Mouse (Mus musculus): ENCODE results near the gene Pacsin1.

The Pacsin1 gene

DNA sequence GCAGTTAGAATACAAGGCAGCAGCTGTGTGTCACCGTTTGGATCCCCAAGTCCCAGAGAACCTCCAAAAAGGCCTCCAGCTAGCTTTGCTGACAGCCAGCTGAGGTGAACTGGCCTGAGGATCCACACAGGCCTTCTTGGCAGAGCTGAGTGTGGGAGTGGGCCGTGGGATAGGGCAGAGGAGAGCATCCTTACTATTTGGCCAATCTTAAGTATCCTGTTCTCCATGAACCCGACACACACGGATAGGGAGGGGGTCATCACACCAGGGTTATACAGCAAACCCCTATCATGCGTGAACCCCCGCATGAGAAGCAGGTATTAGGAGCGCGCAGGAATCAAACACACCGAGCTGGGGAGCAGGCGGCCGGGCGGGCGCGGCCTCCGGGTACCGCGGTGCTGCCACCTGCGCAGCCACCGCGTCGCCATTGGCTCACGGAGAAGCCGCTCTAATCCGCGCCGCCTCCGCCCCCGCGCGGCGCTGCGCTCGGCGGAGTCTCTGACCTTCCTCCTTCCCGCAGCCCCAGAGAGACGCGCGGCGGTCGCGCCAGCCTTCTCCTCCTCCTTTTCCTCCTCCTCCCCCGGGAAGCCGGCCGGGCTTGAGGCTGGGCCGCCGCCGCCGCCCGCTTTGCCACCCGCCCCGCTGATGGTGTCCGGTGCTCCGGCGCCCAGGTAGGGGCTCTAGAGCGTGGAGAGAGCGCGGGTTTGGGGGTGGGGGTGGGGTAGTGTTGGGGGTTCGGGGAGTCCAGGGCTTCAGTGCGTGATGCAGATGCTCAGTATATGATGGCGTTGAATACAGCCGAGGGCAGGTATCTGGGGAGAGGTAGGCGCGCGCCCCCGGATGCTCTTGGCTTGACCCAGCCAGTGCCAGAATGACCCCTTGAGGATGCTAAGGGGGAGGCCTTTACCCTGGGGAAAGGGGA lies at the start of gene Pacsin1:
Pacsin1 (plus strand) TSS at position 421 of the 922 bp plus-strand sequence.
- peak in 1 of 2 experiments; percentile 22 for DNase-seq (ENCODE audit: low spot score in 2 of 2)

DNA sequence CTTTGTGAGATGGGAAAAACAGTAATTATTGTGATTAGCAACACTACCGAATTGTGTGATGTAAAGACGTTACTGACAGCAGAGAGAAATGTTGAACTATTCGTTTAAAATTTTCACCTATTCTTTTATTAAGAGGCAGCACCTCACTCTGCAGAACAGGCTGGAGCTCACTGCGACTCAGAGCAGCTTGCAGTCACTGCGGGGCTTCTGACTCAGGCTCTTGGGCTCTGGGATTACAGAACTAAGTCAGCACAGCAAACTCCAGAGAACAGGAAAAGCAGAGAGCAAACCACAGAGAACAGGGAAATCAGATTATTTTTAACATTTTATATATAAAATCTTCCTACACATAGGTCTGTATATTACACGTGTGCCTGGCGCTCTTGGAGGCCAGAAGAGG lies 45.7 kb upstream of the Pacsin1 start:
- DNase-seq (ENCODE audit: low spot score in 2 of 2): no peak

DNA sequence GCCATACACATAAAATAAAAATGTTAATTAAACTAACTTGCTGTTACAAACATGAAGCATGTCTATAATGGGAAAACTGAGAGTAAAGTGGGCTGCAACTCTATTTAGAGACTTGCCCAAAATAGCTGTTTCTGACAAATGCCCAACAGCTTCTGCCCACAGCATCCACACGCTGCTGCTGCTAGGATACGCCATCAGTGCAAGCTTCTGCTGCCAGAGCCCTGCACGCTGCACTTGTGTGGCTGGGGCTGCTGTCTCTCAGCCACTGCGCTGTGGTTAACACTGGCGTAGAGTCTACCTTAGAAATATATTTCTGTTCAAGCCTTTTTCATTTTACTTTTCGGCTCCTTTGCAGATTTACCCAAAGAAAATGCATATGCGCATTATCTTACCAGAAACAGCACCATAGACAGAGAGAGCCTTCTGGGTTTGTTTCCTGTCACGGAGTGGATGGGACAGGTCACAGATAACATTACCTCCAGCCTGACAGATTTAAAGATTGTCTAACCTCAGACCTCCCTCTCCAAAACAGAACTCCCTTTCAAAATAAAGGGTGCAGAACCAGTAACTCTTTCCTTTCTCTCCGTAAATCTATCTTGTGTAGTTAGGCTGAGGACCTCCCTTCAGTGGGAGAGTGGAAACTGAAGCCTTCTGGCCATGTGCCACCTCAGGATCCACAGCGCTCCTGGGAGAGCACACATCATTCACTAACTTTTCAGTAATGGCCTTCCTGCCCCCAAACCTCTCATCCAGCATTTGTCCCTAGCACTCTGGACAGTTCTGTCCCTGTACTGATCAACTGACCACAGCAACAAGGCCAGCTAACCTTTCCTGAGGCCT lies 44.4 kb upstream of the Pacsin1 start:
- no peak for DNase-seq (ENCODE audit: low spot score in 2 of 2)

- DNase-seq (ENCODE audit: low spot score in 2 of 2): no peak
These were observed 43.8 kb upstream of the Pacsin1 start for GRCm38 (mm10) chr17:27611519-27611884.

GRCm38 (mm10) chr17:27611994-27612393 lies 43.3 kb upstream of the Pacsin1 start:
- no peak for DNase-seq (ENCODE audit: low spot score in 2 of 2)

- no peak for DNase-seq (ENCODE audit: low spot score in 2 of 2)
These were observed 42.3 kb upstream of the Pacsin1 start for GRCm38 (mm10) chr17:27613016-27613415.

GRCm38 (mm10) chr17:27615388-27615787 lies 39.9 kb upstream of the Pacsin1 start:
- DNase-seq (ENCODE audit: low spot score in 2 of 2): no peak

- no peak for DNase-seq (ENCODE audit: low spot score in 2 of 2)
These were observed 34.1 kb upstream of the Pacsin1 start for GRCm38 (mm10) chr17:27621161-27621560.

GRCm38 (mm10) chr17:27621705-27622531 lies 33.4 kb upstream of the Pacsin1 start:
- DNase-seq (ENCODE audit: low spot score in 2 of 2): no peak

DNA sequence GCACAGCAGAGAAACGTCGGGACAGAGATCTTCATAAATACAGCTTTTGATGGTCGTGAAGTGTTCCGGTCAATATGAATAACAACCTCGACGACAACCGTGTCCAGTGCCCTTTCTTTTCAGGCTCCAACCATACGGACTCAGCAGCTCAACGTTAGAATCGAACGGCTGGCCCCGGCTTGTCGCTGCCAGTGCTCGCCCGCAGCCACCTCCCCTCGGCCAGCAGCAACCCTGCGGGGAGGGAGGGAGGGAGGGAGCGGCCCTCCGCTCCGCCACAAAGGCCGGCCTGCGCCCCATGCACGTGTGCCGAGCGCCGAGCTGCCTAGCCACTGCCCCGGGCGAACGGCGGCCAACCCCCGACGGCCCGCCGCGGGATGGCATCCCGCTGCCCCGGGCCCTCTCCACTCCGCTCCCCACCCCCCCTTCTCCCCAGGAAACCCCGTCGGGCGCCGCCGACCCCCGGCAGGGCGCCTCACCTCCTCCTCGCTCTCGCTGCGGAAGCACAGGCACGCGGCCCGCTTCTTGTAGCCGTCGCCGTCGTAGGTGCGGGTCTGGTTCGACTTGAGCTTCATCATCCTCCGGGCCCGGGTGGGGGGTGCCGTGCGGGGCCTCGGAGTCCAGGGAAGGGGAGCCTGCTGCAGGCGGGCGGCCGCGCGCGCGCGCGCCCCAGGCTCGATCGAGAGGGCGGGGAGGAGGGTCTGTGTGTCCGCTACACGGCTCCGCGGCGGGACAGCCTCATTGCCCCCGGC lies 32.5 kb upstream of the Pacsin1 start:
- peak; percentile 24 to 63 for DNase-seq (ENCODE audit: low spot score in 2 of 2)

DNA sequence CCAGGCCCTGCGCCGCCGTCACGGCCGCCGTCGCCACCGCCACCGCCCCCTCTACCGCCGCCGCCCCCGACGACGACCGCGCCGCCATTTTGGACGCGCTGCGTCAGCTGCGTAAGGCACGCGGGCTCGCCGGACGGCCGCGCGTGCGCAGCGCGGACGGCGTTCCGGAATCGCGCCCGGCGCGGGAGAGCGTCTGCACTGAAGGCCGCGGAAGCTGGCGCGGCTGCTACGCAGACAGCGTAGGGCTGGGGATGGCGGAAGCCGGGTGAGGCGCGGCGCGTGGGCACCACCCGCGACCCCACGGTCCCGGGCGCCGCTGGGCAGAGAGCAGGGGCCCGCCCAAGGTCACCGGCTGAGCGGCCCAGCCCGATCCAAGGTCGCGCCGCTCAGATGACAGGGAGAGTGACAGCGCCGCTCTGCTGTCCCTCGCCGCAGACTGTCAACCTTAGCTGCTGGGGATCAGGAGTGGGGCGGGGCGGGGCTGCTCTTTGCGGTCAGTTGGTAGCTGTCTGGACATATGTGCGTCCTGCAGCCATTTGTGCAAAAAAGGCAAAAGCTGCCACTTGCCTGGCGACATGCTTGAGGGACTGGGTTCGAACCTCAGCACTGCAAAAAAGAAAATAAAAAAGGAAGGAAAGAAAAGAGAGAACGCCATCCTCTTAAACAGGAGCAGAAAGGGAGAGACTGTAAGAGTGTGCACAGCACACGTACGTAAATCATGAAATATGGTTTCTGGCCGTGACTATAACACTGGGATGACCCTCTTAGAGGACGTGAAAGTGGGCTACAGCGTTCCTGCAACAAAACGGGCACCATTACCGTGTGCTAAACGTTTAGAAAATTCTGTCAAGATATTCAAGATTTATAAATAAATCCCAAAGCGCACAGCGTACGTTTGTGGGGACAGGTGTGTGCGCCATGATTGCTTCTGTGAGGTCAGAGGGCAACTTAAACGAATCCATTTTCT lies 31.7 kb upstream of the Pacsin1 start, which contains the start of gene Nudt3:
Nudt3 (minus strand) TSS at position 136 of the 967 bp plus-strand sequence.
- peak; percentile 79 to 83 for DNase-seq (ENCODE audit: low spot score in 2 of 2)

DNA sequence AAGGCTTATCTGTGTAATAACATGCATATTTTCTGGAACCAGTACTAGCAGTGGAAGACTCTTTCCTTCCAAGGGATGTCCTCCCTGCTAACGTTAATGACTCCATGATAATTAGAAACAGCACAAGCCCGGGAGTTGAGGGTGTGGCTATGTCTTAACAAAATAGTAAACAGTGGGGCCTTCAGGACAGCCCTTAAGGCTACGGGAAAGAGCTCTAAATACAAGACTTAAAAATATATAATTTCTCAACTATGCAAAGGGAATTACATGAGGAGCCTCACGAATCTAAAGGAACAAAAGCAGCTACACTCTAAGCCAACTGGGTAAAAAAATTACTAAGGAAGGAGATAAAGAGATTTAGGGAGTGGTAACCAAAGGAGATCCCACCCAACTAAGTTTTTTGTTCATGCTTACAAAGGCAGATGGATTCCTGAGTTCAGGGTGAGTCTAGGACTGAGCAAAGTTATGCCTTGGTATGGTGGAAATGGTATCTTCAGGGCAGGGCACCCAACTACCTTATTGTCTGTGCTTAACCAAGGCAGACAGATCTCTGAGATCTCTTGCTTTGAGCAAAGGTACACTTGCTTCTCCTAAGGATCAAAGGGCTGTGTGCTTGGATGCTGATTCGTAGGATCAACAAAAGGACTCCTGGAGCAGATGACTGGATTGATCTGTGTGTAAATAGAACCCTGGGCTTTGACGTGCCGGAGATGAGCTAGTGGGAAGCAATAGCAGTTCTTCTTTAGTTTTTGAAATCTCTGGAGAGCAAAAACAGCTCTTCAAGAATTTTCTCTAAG lies 29.7 kb upstream of the Pacsin1 start:
- no peak for DNase-seq (ENCODE audit: low spot score in 2 of 2)

GRCm38 (mm10) chr17:27626681-27627080 lies 28.6 kb upstream of the Pacsin1 start:
- no peak for DNase-seq (ENCODE audit: low spot score in 2 of 2)

DNA sequence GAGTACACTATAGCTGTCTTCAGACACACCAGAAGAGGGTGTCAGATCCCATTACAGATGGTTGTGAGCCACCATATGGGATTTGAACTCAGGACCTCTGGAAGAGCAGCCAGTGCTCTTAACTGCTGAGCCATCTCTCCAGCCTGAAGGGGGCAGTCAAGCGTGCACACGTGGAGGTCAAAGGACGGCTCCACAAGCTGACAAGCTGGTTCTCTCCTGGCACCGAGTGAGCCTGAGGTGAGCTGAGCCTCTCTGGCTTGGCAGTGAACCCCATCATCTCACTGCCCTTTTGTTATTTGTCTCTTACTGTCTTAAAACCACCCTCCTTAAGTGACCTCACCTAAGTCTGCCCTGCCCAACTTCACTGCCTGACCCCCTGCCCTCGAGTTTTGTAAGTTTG lies 27.9 kb upstream of the Pacsin1 start:
- DNase-seq (ENCODE audit: low spot score in 2 of 2): no peak

GRCm38 (mm10) chr17:27628376-27628775 lies 26.9 kb upstream of the Pacsin1 start:
- DNase-seq (ENCODE audit: low spot score in 2 of 2): no peak

DNA sequence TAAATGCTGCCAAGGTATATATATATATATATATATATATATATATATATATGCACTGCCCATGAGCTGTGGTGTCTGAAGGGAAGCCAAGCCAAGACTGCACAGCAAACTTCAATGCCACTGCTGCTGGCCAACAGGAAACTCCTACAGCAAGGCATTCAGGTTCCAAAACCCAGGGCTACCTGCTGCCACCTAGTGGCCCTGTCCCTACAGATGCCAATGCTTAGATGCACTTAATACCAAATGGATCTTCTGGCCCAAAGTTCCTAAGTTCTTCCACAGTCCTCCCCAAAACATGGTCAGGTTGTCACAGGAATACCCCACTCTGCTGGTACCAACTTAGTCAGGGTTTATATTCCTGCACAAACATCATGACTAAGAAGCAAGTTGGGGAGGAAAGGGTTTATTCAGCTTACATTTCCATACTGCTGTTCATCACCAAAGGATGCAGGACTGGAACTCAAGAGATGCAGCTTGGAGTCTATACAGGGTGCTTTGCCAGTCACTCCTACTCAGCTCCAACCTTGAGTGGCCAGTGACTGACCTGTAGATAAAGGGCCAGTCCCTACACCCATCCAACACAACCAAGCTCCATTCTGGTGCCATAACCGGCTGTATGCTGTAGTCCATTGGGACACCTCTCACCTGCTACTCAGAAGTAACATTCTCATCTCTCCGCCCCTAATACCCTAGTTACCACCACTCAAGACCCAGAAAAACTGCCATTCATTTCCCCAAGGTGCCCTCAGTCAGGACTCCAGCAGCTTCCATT lies 25.9 kb upstream of the Pacsin1 start:
- DNase-seq (ENCODE audit: low spot score in 2 of 2): peak; percentile 57 to 58

- peak; percentile 77 to 78 for DNase-seq (ENCODE audit: low spot score in 2 of 2)
These were observed 20.3 kb upstream of the Pacsin1 start, which contains the start of gene RPS10-NUDT3 for GRCm38 (mm10) chr17:27634871-27635574. TSS of gene RPS10-NUDT3 (minus strand) at chr17:27635222.
